Mouse (Mus musculus) kidney, embryonic 15.5 days (tissue): ENCODE results near the gene Olfr902. TPM values are rescaled to one million over a fixed set of nuclear protein-coding genes. Genes with fewer than 3 reads are reported as not detected.
"Not testable (repeated sequence)": the region's sequence is repeated elsewhere in the genome, so short reads cannot be mapped to it uniquely, and the experiment has no call there.

Experiments
- ATAC-seq: fragments of 200-750 bp; cut with Nextera tagmentation; replicated peaks from 2 replicates; pipeline ENCODE4 v1.8.0; 2017; ENCODE audit warnings: moderate TSS enrichment; ENCODE audit not compliant: low FRiP score
- H3K27ac ChIP-seq: fragments of 300-500 bp; sonication (generic); 2 replicates; pipeline ENCODE4 v1.5.1; 2015; ENCODE audit warnings: mild to moderate bottlenecking, inconsistent platforms
- H3K27me3 ChIP-seq: fragments of 300-500 bp; sonication (generic); 2 replicates; pipeline ENCODE4 v1.6.1; 2015; ENCODE audit warnings: inconsistent platforms
- H3K36me3 ChIP-seq: fragments of 300-500 bp; sonication (generic); 2 replicates; pipeline ENCODE4 v1.6.1; 2015; ENCODE audit warnings: inconsistent platforms
- H3K4me1 ChIP-seq: fragments of 300-500 bp; sonication (generic); 2 replicates; pipeline ENCODE4 v1.6.1; 2015; ENCODE audit warnings: inconsistent platforms
- H3K4me2 ChIP-seq: fragments of 300-500 bp; sonication (generic); 2 replicates; pipeline ENCODE4 v1.6.1; 2015; ENCODE audit warnings: moderate library complexity, mild to moderate bottlenecking, inconsistent platforms
- H3K4me3 ChIP-seq: fragments of 300-500 bp; sonication (generic); replicated peaks from 2 replicates; pipeline ENCODE4 v1.5.1; 2015; ENCODE audit warnings: mild to moderate bottlenecking, inconsistent platforms
- H3K9ac ChIP-seq: fragments of 300-500 bp; sonication (generic); 2 replicates; pipeline ENCODE4 v1.6.1; 2015; ENCODE audit warnings: mild to moderate bottlenecking, inconsistent platforms
- H3K9me3 ChIP-seq: fragments of 300-500 bp; sonication (generic); replicated peaks from 2 replicates; pipeline ENCODE4 v1.6.1; 2016; ENCODE audit warnings: inconsistent platforms
- WGBS: fragments of 180-500 bp; shearing (Covaris S2); methylation state at CpG from one replicate; pipeline ENCODE4 v1.1.7; 2015; ENCODE audit warnings: mixed read lengths; 5-methylcytosine and 5-hydroxymethylcytosine counted together
- polyA plus RNA-seq: library from polyadenylated mRNA; unstranded; fragments of >200 nt; fragmentation: Nextera tagmentation; extraction: Ambion mirVana; gene quantifications from 2 replicates; pipeline ENCODE4 v1.2.1, GENCODE M21; 2015

The Olfr902 gene
- not detected in 2 replicates for polyA plus RNA-seq

- H3K9ac ChIP-seq, result no peak within 1 kb of the TSS
- WGBS, result 83% methylated on average over 5 of the region's 5 CpGs
- no peak within 1 kb of the TSS for H3K4me2 ChIP-seq
- no peak for ATAC-seq
- no peaks in the 10 kb centered on the region for H3K36me3 ChIP-seq
- H3K27ac ChIP-seq, result no peak within 1 kb of the TSS
- no peaks in the 10 kb centered on the region for H3K9me3 ChIP-seq
- H3K4me3 ChIP-seq, result no peak within 1 kb of the TSS
- H3K27me3 ChIP-seq, result no peaks in the 10 kb centered on the region
- H3K4me1 ChIP-seq, result no peaks in the 10 kb centered on the region
Measured at GRCm38 (mm10) chr9:38447352-38447751, at the start of gene Olfr902. Gene Olfr902, plus strand, starts transcription at chr9:38447652.

GRCm38 (mm10) chr9:38401398-38401797 is 46.1 kb upstream of the Olfr902 start, which contains the start of gene Olfr147:
Gene Olfr147, plus strand, starts transcription at chr9:38401698.
- H3K27me3 ChIP-seq, result no peaks in the 10 kb centered on the region
- H3K4me1 ChIP-seq, result no peaks in the 10 kb centered on the region
- H3K36me3 ChIP-seq, result no peaks in the 10 kb centered on the region
- no peak for ATAC-seq
- no peak within 1 kb of the TSS for H3K4me2 ChIP-seq
- no peak within 1 kb of the TSS for H3K9ac ChIP-seq
- H3K27ac ChIP-seq, result no peak within 1 kb of the TSS
- 78% methylated on average over 1 of the region's 1 CpGs for whole genome bisulfite sequencing
- no peaks in the 10 kb centered on the region for H3K9me3 ChIP-seq
- no peak within 1 kb of the TSS for H3K4me3 ChIP-seq

GRCm38 (mm10) chr9:38407502-38407901 is 40.0 kb upstream of the Olfr902 start:
- not testable (repeated sequence) for H3K9ac ChIP-seq, H3K27ac ChIP-seq, H3K27me3 ChIP-seq, H3K4me2 ChIP-seq, ATAC-seq, H3K9me3 ChIP-seq, H3K4me1 ChIP-seq, H3K36me3 ChIP-seq, H3K4me3 ChIP-seq
- WGBS, result 87% methylated on average over 3 of the region's 3 CpGs

- not testable (repeated sequence) for ATAC-seq, H3K9ac ChIP-seq, H3K36me3 ChIP-seq, H3K27ac ChIP-seq, H3K9me3 ChIP-seq, H3K27me3 ChIP-seq, H3K4me3 ChIP-seq, H3K4me1 ChIP-seq, H3K4me2 ChIP-seq
- 87% methylated on average over 14 of the region's 14 CpGs for WGBS
Measured at GRCm38 (mm10) chr9:38413502-38413901, 34.0 kb upstream of the Olfr902 start.

- Histone ChIP-seq H3K27me3 (no peaks in the 10 kb centered on the region), H3K4me1 (no peaks in the 10 kb centered on the region), H3K4me2 (no peak overlapping the region), H3K9ac (no peak overlapping the region), H3K9me3 (no peaks in the 10 kb centered on the region), H3K27ac (no peak overlapping the region), H3K4me3 (no peak overlapping the region), H3K36me3 (no peaks in the 10 kb centered on the region)
- no peak for ATAC-seq
Measured at GRCm38 (mm10) chr9:38423801-38424200, 23.7 kb upstream of the Olfr902 start.

GRCm38 (mm10) chr9:38427026-38427425 is 20.4 kb upstream of the Olfr902 start:
- H3K4me2 ChIP-seq, result no peak overlapping the region
- no peaks in the 10 kb centered on the region for H3K27me3 ChIP-seq
- H3K4me3 ChIP-seq, result no peak overlapping the region
- WGBS, result 49% methylated on average over 1 of the region's 1 CpGs
- H3K36me3 ChIP-seq, result no peaks in the 10 kb centered on the region
- no peak for ATAC-seq
- H3K9me3 ChIP-seq, result no peaks in the 10 kb centered on the region
- H3K4me1 ChIP-seq, result no peaks in the 10 kb centered on the region
- H3K9ac ChIP-seq, result no peak overlapping the region
- H3K27ac ChIP-seq, result no peak overlapping the region

GRCm38 (mm10) chr9:38429155-38429554 is 18.3 kb upstream of the Olfr902 start, which contains the start of gene Olfr901:
Gene Olfr901, plus strand, starts transcription at chr9:38429455.
- Histone ChIP-seq H3K36me3 (no peaks in the 10 kb centered on the region), H3K9ac (no peak within 1 kb of the TSS), H3K4me1 (no peaks in the 10 kb centered on the region), H3K4me2 (no peak within 1 kb of the TSS), H3K27ac (no peak within 1 kb of the TSS), H3K4me3 (no peak within 1 kb of the TSS), H3K9me3 (no peaks in the 10 kb centered on the region), H3K27me3 (no peaks in the 10 kb centered on the region)
- no peak for ATAC-seq
- WGBS, result 90% methylated on average over 1 of the region's 1 CpGs

GRCm38 (mm10) chr9:38462844-38463243 is 15.4 kb downstream of the Olfr902 start, which contains the start of gene Olfr904:
Gene Olfr904, plus strand, starts transcription at chr9:38463144.
- no peak for ATAC-seq
- H3K9ac ChIP-seq, result no peak within 1 kb of the TSS
- no peaks in the 10 kb centered on the region for H3K27me3 ChIP-seq
- H3K9me3 ChIP-seq, result no peaks in the 10 kb centered on the region
- H3K36me3 ChIP-seq, result no peaks in the 10 kb centered on the region
- H3K4me3 ChIP-seq, result no peak within 1 kb of the TSS
- no peak within 1 kb of the TSS for H3K4me2 ChIP-seq
- H3K4me1 ChIP-seq, result no peaks in the 10 kb centered on the region
- H3K27ac ChIP-seq, result no peak within 1 kb of the TSS

- no peak within 1 kb of the TSS for H3K4me3 ChIP-seq
- H3K4me1 ChIP-seq, result no peaks in the 10 kb centered on the region
- H3K27ac ChIP-seq, result no peak within 1 kb of the TSS
- no peak within 1 kb of the TSS for H3K4me2 ChIP-seq
- no peak within 1 kb of the TSS for H3K9ac ChIP-seq
- H3K9me3 ChIP-seq, result no peaks in the 10 kb centered on the region
- no peaks in the 10 kb centered on the region for H3K36me3 ChIP-seq
- no peak for ATAC-seq
- H3K27me3 ChIP-seq, result no peaks in the 10 kb centered on the region
Measured at GRCm38 (mm10) chr9:38470807-38471206, 23.4 kb downstream of the Olfr902 start, which contains the start of gene Olfr905. Gene Olfr905, plus strand, starts transcription at chr9:38471107.

GRCm38 (mm10) chr9:38486785-38487184 is 39.3 kb downstream of the Olfr902 start, which contains the start of gene Olfr906:
Gene Olfr906, plus strand, starts transcription at chr9:38487085.
- WGBS, result 77% methylated on average over 3 of the region's 3 CpGs
- Histone ChIP-seq H3K4me1 (no peaks in the 10 kb centered on the region), H3K9ac (no peak within 1 kb of the TSS), H3K27ac (no peak within 1 kb of the TSS), H3K9me3 (no peaks in the 10 kb centered on the region), H3K4me2 (no peak within 1 kb of the TSS), H3K36me3 (no peaks in the 10 kb centered on the region), H3K27me3 (no peaks in the 10 kb centered on the region), H3K4me3 (no peak within 1 kb of the TSS)
- ATAC-seq, result no peak

GRCm38 (mm10) chr9:38495501-38495900 is 48.0 kb downstream of the Olfr902 start, which contains the start of gene Olfr907:
Gene Olfr907, plus strand, starts transcription at chr9:38495801.
- no peak for ATAC-seq
- Histone ChIP-seq H3K9ac (no peak within 1 kb of the TSS), H3K4me3 (no peak within 1 kb of the TSS), H3K9me3 (no peaks in the 10 kb centered on the region), H3K4me2 (no peak within 1 kb of the TSS), H3K27me3 (no peaks in the 10 kb centered on the region), H3K36me3 (no peaks in the 10 kb centered on the region), H3K27ac (no peak within 1 kb of the TSS), H3K4me1 (no peaks in the 10 kb centered on the region)
- 85% methylated on average over 2 of the region's 2 CpGs for WGBS
